In the genomic region with DNA sequence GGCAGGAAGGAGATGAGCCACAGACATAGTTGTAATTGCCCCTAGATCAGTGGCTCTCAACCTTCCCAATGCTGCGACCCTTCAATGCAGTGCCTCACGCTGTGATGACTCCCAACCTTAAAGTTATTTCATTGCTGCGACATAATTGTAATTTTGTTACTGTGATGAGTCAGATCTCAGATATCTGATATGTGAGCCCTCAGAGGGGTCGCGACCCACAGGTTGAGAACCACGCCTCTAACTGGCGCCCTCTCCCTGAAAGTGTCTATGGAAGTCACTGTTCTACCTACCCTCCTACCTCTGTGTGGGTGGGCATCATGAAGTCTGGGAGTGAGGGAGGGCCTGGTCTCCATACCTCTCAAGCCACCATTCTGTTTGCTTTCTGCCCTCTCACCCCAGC, we compare ENCODE assay signal across 27 mouse cellular contexts. TPM values are rescaled to one million over a fixed set of nuclear protein-coding genes. Genes with fewer than 3 reads are reported as not detected.
DNase-seq lines count a peak whose midpoint lies in the region; ATAC-seq and TF ChIP-seq lines count a peak whose summit lies in the region.
"Had no signal": no experiment of that assay in that cellular context is flagged by ENCODE, and none has a peak within 500 bp of the region (broad histone marks: within the 10 kb centered on the region; RNA-seq: fewer than 3 reads in every experiment).

No protein-coding gene starts in this region.

- H3K9me3 ChIP-seq in liver, embryonic 12.5 days (replicated peaks) = no peaks in the 10 kb centered on the region
- H3K9me3 ChIP-seq in liver, embryonic 11.5 days (ENCODE audit: control insufficient read depth, low read length) = no peaks in the 10 kb centered on the region
- no peaks in the 10 kb centered on the region for H3K9me3 ChIP-seq in ES-Bruce4 (replicated peaks; ENCODE audit: control insufficient read depth, insufficient read depth, low read length, poor library complexity, severe bottlenecking)
- no peaks in the 10 kb centered on the region for H3K9me3 ChIP-seq in neural tube, embryonic 15.5 days (replicated peaks)
- H3K9me3 ChIP-seq: forebrain, embryonic 13.5 days; hindbrain, embryonic 13.5 days had no signal

- TF ChIP-seq POLR2A in ES-Bruce4 (IDR thresholded peaks at IDR 0.05; ENCODE audit: insufficient read depth, low read length) = no peak

- DNase-seq in cerebellum, adult 9-11 months = peak; percentile 17
- DNase-seq in cerebellum, postnatal 25 days = no peak
- no peak for DNase-seq in liver, embryonic 11.5 days (ENCODE audit: low spot score)
- DNase-seq in spleen, adult 12 weeks (ENCODE audit: low spot score) = no peak
- DNase-seq: adrenal gland, postnatal 10 days; adrenal gland, postnatal 36 days; B cell, adult 2 months; cerebellum, adult 18-20 months; cerebellum, adult 9-10 months; cerebellum, postnatal 36 days; embryo, embryonic 11 days; gastrocnemius, postnatal 10 days; gastrocnemius, postnatal 36 days; heart, adult 2 months had no signal

- H3K27ac ChIP-seq in liver, embryonic 12.5 days = peak overlapping the region; percentile 41; the same call in 1 of the 2 replicates
- no peak overlapping the region for H3K27ac ChIP-seq in liver, embryonic 11.5 days (ENCODE audit: low read depth, low read length)
- peak overlapping the region; percentile 75 for H3K27ac ChIP-seq in ES-Bruce4 (ENCODE audit: insufficient read depth, low read length)
- no peak overlapping the region for H3K27ac ChIP-seq in neural tube, embryonic 15.5 days (replicated peaks)
- H3K27ac ChIP-seq: forebrain, embryonic 10.5 days; forebrain, embryonic 13.5 days; heart, adult 2 months; hindbrain, embryonic 10.5 days; hindbrain, embryonic 13.5 days had no signal

- H3K9ac ChIP-seq in liver, embryonic 12.5 days = no peak overlapping the region
- no peak overlapping the region for H3K9ac ChIP-seq in liver, embryonic 11.5 days (ENCODE audit: low read depth, low read length)
- no peak overlapping the region for H3K9ac ChIP-seq in ES-Bruce4 (ENCODE audit: low read depth, poor library complexity, severe bottlenecking)
- H3K9ac ChIP-seq in neural tube, embryonic 15.5 days (replicated peaks) = no peak overlapping the region
- H3K9ac ChIP-seq: forebrain, embryonic 13.5 days; hindbrain, embryonic 13.5 days had no signal

- H3K27me3 ChIP-seq in liver, embryonic 12.5 days (replicated peaks) = no peaks in the 10 kb centered on the region
- no peaks in the 10 kb centered on the region for H3K27me3 ChIP-seq in liver, embryonic 11.5 days (replicated peaks; ENCODE audit: control insufficient read depth, insufficient read depth, low read length)
- H3K27me3 ChIP-seq in ES-Bruce4 (ENCODE audit: control insufficient read depth, insufficient read depth, low read length, poor library complexity, severe bottlenecking) = no peaks in the 10 kb centered on the region
- H3K27me3 ChIP-seq in neural tube, embryonic 15.5 days (replicated peaks) = no peaks in the 10 kb centered on the region
- H3K27me3 ChIP-seq: CH12.LX; forebrain, embryonic 13.5 days; hindbrain, embryonic 13.5 days; Patski had no signal

- H3K4me3 ChIP-seq in liver, embryonic 12.5 days = no peak overlapping the region
- H3K4me3 ChIP-seq in liver, embryonic 11.5 days (ENCODE audit: low read depth, low read length) = no peak overlapping the region
- no peak overlapping the region for H3K4me3 ChIP-seq in ES-Bruce4 (ENCODE audit: low read depth, low read length)
- no peak overlapping the region for H3K4me3 ChIP-seq in neural tube, embryonic 15.5 days (replicated peaks)
- H3K4me3 ChIP-seq: forebrain, embryonic 10.5 days; forebrain, embryonic 13.5 days; heart, adult 2 months; hindbrain, embryonic 10.5 days; hindbrain, embryonic 13.5 days had no signal

- H3K36me3 ChIP-seq in liver, embryonic 12.5 days = 0 out of 2 replicates have a peak, but pooled peaks cover 7% of the 10 kb centered on the region
- peaks cover 2% of the 10 kb centered on the region; the same call in 1 of the 2 replicates for H3K36me3 ChIP-seq in liver, embryonic 11.5 days (ENCODE audit: control insufficient read depth, insufficient read depth, low read length)
- no peaks in the 10 kb centered on the region for H3K36me3 ChIP-seq in ES-Bruce4 (ENCODE audit: control insufficient read depth, insufficient read depth, low read length, poor library complexity, severe bottlenecking)
- peaks cover 37% of the 10 kb centered on the region for H3K36me3 ChIP-seq in neural tube, embryonic 15.5 days

- TF ChIP-seq CTCF in ES-Bruce4 (IDR thresholded peaks at IDR 0.05; ENCODE audit: low read depth, low read length) = no peak

- TF ChIP-seq EP300 in ES-Bruce4 (IDR thresholded peaks at IDR 0.05; ENCODE audit: insufficient read depth, low read depth, low read length) = no peak

- no peak overlapping the region for H3K4me2 ChIP-seq in liver, embryonic 12.5 days
- H3K4me2 ChIP-seq in liver, embryonic 11.5 days = no peak overlapping the region
- no peak overlapping the region for H3K4me2 ChIP-seq in neural tube, embryonic 15.5 days
- H3K4me2 ChIP-seq: forebrain, embryonic 13.5 days; heart, embryonic 11.5 days; hindbrain, embryonic 13.5 days had no signal

- 80% methylated on average over 7 of the region's 7 CpGs for WGBS in liver, embryonic 12.5 days (ENCODE audit: insufficient replicate concordance)
- WGBS in liver, embryonic 11.5 days = 89% methylated on average over 7 of the region's 7 CpGs
- 96% methylated on average over 7 of the region's 7 CpGs for WGBS in neural tube, embryonic 15.5 days

- ATAC-seq in liver, embryonic 12.5 days = no peak
- ATAC-seq in liver, embryonic 11.5 days (replicated peaks; ENCODE audit: low FRiP score) = no peak
- ATAC-seq in neural tube, embryonic 15.5 days (ENCODE audit: low FRiP score) = no peak
- ATAC-seq: forebrain, embryonic 13.5 days; forebrain, embryonic 16.5 days; hindbrain, embryonic 16.5 days; Patski had no signal

- peaks cover 38% of the 10 kb centered on the region for H3K4me1 ChIP-seq in liver, embryonic 12.5 days
- peaks cover 26% of the 10 kb centered on the region for H3K4me1 ChIP-seq in liver, embryonic 11.5 days (replicated peaks; ENCODE audit: control insufficient read depth, insufficient read depth, low read length)
- peaks cover 9% of the 10 kb centered on the region for H3K4me1 ChIP-seq in ES-Bruce4 (ENCODE audit: control insufficient read depth, insufficient read depth, low read length)
- no peaks in the 10 kb centered on the region for H3K4me1 ChIP-seq in neural tube, embryonic 15.5 days
- H3K4me1 ChIP-seq: forebrain, embryonic 13.5 days; hindbrain, embryonic 13.5 days had no signal

RNA-seq across cellular contexts. Expression of gene Tab1, which starts 18.5 kb away (rescaled TPM):
- 18.5 and 18.9 TPM in 2 replicates for polyA plus RNA-seq in liver, embryonic 12.5 days (2016; fragmentation: Nextera tagmentation; extraction: Ambion mirVana)
- polyA plus RNA-seq in liver, embryonic 11.5 days (2014; fragmentation: Nextera tagmentation; extraction: Ambion mirVana) = 25.9 and 28.7 TPM in 2 replicates
- polyA plus RNA-seq in ES-Bruce4 (2011; ENCODE audit: insufficient read depth, insufficient read length, low read depth, missing spikeins) = 13.5 and 15.6 TPM in 2 replicates
- 35.9 and 37.4 TPM in 2 replicates for polyA plus RNA-seq in neural tube, embryonic 15.5 days (2015; fragmentation: Nextera tagmentation; extraction: Ambion mirVana)

RNA-seq across cellular contexts. Expression of gene Rpl3, which starts 22.7 kb away (rescaled TPM):
- polyA plus RNA-seq in liver, embryonic 12.5 days (2016; fragmentation: Nextera tagmentation; extraction: Ambion mirVana) = 912 and 924 TPM in 2 replicates
- 1,449 and 1,469 TPM in 2 replicates for polyA plus RNA-seq in liver, embryonic 11.5 days (2014; fragmentation: Nextera tagmentation; extraction: Ambion mirVana)
- polyA plus RNA-seq in ES-Bruce4 (2011; ENCODE audit: insufficient read depth, insufficient read length, low read depth, missing spikeins) = 2,815 and 3,044 TPM in 2 replicates
- 526 and 732 TPM in 2 replicates for polyA plus RNA-seq in neural tube, embryonic 15.5 days (2015; fragmentation: Nextera tagmentation; extraction: Ambion mirVana)

RNA-seq across cellular contexts. Expression of gene Syngr1, which starts 23.3 kb away (rescaled TPM):
- polyA plus RNA-seq in liver, embryonic 12.5 days (2016; fragmentation: Nextera tagmentation; extraction: Ambion mirVana) = 20.4 and 21.9 TPM in 2 replicates
- polyA plus RNA-seq in liver, embryonic 11.5 days (2014; fragmentation: Nextera tagmentation; extraction: Ambion mirVana) = 32.2 and 38.6 TPM in 2 replicates
- 30.7 and 32.3 TPM in 2 replicates for polyA plus RNA-seq in ES-Bruce4 (2011; ENCODE audit: insufficient read depth, insufficient read length, low read depth, missing spikeins)
- polyA plus RNA-seq in neural tube, embryonic 15.5 days (2015; fragmentation: Nextera tagmentation; extraction: Ambion mirVana) = 59.3 and 64.6 TPM in 2 replicates

RNA-seq across cellular contexts. Expression of gene Mgat3, which starts 59.1 kb away (rescaled TPM):
- polyA plus RNA-seq in liver, embryonic 12.5 days (2016; fragmentation: Nextera tagmentation; extraction: Ambion mirVana) = 0.96 and 1.2 TPM in 2 replicates
- 2.5 and 2.7 TPM in 2 replicates for polyA plus RNA-seq in liver, embryonic 11.5 days (2014; fragmentation: Nextera tagmentation; extraction: Ambion mirVana)
- polyA plus RNA-seq in ES-Bruce4 (2011; ENCODE audit: insufficient read depth, insufficient read length, low read depth, missing spikeins) = 6.2 and 6.3 TPM in 2 replicates
- 15.8 and 17.5 TPM in 2 replicates for polyA plus RNA-seq in neural tube, embryonic 15.5 days (2015; fragmentation: Nextera tagmentation; extraction: Ambion mirVana)
- polyA plus RNA-seq: G1E had no signal

Comparison
In these comparisons a context has a peak if more than half of its experiments do, and no peak if none do; other contexts are left out.
1. H3K27ac ChIP-seq: peak in liver, embryonic 12.5 days (single experiment) and ES-Bruce4 (single experiment); none in liver, embryonic 11.5 days (single experiment) and neural tube, embryonic 15.5 days (single experiment).